Mouse (Mus musculus): ENCODE results near the gene Syk.

Gene Syk

DNA sequence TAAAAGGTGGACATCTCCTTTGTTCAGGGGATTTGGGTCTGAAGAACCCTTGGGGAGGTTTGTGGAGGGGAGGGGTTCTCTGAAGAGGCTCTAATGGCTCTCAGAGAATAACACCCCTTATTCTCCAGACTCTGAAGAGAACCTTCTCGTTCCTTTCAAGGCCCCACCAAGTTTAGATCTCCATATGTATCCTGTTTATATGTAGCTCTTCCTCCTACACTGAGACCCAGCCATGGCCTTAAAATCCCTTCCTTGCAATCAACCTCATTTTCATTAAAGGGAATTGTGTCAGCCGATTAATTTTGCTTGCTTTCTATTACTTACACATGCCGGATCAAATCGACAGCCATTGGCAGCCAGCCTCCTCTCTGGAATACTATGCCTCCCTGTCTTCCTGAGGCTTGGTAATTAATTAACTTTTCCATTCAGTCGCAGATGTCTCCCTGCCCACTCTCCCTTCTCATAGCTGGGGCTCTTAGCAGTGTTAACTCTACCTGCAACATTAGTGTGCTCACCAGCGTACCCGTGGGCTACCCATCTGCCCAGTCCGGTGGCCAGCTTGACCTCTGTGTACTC, 13.7 kb upstream of the Syk start:
- no peak for DNase-seq

DNA sequence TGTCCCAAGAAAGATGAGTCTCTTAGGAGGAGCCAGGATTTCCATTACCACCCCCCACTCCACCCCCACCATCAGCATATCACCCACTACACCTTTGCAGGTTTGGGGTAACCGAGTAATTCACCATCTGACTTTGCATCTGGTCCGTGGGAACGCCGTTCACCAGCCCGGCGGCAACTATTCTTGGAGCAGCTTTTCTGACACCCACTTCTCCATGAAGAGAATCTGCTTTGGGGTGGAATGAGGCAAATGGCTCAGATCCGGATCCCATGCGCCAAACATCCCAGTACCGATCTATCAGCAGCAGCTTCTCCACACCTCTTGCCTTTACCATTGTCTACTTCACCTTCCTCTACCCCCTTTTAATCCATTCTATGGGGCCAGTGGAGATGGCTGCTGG, 12.7 kb upstream of the Syk start:
- DNase-seq = no peak

DNA sequence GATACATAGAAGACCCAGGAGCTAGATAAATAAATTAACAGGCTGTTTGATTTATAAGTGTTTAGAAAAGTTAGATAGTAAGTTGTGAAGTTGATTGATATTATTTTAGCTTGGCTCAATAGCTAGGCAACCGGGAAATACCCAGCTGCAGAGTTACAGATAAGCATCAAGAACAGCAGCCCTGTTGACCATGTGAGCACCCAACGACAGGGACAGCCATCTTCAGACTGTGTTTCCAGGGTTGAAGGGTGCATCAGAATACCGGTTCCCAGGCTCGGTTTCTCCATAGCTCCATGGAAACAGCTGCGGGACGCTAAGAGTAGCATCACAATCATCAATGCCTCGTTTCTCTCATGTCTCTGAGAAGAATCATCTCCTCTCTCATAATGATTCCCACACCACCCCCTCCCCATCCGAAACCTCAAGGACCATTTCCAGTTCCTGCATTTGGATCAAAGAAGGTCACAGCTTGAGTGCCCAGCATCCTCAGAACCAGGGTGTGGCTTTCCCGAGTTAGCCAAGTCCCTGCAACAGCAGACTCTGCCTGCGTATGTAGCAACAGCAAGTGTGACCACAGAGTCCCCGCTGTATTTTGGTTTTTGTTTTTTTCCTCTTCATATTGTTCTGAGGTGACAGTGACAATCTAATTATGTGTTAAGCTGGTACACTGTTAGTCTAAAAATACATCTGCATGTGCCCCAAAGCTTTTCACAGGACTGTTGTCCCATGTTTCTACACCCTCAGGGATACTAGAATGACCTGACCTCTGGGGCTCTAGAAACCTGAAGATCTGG, 11.2 kb upstream of the Syk start:
- DNase-seq = no peak

DNA sequence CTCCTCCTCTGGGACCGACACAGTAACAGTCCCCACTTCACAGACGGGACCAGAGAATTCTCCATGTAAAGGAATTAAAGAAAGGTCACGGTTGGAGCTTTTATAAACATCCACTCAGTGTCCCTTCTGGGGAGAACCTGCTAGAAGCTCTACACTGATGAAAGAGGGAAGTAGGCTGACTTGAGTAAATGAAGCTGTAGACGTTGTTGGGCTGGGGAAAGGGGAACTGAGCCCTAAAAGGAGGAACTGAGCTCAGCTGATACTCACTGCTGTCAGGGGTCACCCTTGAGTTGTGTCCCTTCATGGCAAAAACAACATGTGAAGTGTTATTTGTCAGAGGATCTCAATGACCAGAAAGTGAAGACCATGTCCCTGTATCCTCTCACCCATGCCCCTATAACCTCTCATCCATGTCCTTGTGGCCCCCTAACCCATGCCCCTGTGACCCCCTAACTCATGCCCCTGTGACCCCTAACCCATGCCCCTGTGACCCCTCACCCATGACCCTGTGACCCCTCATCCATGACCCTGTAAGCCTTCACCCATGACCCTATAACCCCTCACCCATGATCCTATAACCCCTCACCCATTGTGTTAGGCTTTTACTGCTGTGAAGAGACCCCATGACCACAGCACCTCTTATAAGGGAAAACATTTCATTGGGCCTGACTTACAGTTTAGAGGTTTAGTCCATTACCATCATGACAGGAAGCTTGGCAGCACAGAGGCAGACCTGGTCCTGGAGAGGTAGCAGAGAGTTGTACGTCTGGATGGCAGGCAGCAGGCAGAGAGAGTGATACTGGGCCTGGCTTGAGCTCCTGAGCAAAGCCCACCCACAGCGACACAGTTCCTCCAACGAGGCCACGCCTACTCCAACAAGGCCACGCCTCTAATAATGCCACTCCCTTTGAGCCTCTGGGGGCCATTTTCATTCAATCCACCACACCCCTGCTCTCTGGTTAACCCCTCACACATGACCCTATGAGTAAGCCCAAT, 10.2 kb upstream of the Syk start:
- DNase-seq = no peak

DNA sequence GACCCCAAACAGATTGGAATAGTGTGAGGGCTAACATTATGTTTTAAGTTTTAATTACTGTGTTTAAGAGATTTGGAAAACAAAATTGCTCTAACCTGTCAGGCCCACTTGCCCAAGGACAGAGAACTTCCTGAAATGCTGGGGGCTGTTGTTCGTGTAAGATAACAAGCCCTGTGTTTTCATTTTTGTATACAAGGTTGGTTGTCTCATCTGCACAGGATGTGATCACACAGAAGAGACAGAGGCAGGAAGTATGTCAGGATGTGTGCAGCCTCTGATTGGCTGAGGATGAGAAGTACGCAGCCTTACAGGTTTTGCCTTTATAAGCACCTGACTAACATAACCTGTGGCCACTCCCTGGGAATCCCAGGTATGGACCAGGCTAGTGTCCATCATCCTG, 8.7 kb upstream of the Syk start:
- DNase-seq = no peak

DNA sequence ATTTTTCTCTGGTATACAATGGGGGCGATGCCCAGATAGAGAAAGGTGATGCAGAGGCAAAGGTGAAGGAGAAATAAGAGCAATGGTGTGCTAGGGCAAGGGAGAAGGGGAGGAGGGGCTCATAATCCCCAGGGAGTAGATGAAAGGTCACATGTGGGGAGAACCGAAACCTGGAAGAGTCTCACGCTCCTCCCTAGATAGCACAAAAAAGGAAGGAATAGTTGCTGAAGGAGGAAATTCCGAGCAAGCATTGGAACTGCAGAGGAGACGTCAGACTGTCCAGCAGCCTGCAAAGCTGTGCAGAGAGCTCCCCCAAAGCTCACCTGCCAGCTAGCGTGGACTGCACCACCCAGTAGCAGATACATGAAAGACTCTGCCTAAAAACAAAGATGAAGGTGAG, 7.5 kb upstream of the Syk start:
- DNase-seq = no peak

DNA sequence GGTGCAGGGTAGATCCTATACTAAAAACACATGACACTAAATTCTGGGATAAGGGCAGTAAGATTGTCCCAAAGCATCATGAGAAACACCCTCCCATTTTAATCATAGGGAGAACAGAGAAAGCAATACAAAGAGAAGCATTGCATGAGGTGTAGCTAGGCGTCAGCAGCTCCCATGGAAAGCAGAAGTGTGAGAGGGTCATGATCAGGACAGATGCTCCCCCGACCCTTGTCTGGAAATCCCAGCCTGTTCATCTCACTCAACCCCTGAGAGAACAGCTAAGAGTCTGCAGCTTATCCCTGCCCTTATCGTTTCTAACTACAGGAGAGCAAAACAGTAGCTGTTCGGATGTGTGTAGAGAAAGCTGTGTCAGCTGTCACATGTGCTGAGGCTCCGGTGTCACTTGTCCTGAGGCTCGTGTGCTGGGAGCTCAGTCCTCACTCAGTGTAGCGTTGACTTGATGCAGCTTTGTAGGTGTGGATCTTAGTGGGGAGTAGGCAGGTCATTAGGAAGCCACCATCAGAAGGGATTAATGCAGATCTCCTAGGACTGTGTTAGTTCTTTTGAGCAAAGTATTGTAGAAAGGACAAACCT, 6.9 kb upstream of the Syk start:
- DNase-seq = no peak

DNA sequence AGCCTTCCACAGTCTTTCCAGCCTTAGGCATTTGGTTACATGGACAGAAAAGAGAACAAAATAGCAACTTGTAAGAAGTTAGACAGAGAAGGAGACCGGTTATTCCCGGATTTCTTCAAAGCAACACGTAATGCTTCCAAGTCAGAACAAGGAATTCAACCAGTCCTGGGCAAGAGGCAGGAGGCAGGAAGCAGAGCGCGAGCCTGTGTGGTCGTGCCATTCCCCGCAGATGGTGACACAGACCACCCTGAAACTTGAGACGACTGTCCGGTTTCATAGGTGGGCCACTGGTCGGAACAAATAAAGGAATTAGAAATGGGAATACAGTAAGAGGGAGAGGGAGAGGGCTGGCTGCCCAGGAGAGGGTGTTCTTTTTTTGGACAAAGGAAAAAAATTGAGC, 6.1 kb upstream of the Syk start:
- no peak for DNase-seq

DNA sequence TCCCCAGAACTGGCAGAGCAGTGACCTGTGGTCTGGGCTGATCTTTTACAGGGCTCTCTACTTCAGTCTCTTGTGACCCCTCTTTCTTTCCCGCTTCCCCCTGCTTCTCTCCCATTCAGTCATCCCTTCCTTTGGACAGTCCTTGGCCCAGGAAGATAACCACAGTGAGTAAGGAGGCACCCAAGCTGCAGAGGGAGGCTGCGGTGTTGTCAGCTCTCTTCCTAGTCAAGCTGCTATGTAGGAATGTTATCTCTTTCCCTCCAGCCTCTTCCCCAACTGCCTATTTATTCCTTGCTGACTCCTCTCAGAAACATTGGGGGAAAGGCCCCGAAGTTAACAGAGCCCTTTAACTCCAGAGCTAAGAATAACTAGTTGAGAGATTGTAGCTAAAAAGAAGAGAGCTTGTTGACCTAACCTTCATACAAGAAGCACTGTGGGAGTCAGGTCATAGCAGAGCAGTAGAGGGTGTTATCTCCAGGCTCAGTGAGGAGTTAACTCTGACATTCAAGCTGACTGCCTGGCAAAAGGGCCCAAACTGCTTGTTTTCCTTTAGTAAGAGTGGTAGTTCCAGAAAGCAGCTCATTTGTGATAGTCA, 5.5 kb upstream of the Syk start:
- no peak for DNase-seq

DNA sequence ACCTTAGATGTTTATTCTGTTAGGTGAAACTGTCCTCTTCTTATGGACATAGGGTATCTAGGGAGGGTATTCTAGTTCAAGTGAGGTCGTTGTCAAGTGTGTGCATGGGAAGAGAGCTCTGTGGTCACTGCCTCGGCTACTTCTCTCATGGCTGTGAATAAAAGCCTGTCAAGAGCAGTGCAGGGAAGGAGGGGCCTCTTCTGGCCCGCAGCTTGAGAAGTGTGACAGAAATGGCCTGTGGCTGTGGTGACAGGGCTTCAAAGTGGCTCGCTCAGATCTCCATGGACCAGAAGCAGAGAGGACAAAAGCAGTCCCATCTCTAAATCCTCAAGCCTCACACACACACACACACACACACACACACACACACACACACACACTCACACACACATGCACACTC, 5.0 kb upstream of the Syk start:
- DNase-seq = no peak

DNA sequence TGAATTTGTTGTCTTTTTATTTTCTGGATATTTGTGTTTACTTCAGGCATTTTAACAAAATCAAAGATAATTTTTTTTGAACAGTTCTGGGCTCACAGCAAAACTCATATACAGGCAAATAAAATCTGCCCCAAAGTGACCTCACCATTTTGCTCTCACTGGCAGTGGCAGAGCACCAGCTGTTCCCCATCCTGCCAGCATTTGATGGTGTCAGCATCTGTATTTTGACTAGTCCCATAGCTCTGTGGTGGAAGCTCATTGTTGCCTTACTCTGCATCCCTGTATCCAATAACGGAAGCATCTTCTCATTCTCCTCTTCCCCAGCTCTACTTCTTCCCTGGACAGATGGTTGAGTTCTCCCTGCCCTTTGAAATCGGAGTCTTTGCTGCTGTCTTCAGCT, 4.2 kb upstream of the Syk start:
- DNase-seq = no peak

DNA sequence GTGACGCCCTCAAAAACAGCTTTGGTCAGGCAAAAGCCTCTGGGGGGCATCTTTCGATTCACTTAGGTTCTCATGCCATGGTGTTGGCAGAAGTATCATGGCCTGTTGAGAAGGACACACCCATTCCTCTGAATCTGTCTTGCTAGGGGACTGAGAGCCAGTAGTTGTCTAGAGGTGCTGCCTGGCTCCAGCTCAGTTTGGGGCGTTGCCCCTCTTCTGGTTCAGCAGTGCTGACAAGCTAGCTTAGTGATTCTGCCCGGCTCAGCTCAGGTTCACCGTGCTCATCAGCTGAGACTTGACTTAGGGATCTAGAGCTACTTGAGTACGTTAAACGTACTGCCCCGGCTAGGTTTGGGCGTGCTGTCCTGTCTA, 481 bp upstream of the Syk start:
- no peak for DNase-seq

DNA sequence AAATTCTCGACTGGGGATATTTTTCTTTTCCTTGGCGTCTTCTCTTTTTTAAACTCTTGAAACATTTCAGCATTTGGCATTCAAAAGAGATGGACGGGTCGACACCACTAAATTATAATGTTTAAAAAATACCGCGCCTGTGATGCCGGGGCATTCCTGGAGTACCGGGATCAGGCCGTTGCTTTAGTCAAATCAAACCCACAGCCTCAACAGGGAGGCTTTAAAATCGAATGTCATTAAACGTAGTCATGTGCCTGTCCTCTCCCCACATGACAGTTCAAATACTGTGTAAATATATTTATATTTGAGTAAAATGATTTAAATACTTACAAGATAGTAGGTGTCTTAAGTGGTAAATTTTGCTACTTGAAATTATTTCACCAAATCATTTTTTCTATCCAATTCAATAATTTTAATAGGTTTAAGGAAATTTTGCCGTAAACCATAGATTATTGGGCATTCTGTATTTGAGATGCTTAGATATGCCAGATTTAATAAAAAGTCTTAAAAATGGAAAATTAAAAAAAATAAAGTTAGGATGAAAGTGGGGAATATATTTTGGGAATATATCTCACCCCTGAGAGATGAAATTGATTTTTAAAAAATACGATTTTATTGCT, 1.1 kb downstream of the Syk start:
- no peak for DNase-seq

DNA sequence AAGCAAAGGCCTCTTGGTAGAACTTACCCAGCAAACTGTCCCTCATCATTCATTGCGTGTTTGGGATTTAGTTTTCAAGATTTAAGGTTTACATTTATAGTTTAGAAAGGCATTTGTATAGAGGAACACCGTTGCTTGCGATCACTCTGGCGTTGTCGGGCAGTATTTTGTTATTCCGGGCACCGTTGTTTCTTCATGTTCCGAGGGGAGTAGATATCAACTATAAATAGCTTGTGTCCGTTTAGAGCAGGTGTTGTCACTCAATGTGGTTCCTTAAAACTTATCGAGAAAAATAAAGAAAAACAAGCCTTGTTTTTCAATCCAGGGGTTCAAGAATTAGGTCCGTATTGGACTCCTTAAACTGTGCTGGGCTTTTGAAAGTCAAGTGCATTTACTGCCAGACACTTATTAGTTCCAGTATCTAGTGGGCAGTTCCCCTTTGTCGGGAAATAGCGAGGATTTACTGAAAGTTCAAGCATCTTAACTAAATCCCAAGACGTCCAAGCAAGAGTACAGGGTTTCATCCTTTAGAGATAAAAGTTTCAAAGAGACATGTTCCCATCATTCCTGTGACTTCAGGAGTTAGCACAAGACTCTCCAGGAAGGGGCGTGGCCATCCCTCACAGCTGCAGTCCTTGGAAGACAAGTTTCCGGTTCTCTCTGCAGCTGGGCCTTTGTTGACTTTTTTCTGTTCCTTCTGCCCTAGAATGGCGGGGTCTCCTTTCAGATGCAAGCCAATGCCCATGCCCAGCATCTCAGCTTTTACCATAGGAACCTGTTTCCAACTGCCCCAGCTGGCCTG, 1.9 kb downstream of the Syk start:
- DNase-seq = peak in 1 of 2 experiments; percentile 32

DNA sequence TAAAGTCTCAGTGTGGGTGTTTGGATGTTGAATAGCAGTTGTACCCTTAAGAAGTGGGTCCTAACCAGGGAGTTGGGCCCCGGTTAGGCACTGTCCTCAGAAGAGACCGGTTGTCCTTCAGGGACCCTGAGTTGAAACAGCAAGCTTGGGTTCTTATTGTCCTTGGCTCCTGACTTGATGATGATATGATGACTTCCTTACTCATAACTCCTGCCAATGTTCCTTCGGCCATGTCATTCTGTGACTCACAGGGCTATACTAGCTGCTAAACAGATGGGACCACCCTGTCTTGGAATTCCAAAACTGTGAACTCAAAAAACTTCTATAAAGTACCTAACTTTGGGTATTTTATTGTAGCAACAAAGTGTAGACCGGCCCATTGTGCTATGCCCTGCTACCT, 4.8 kb downstream of the Syk start:
- DNase-seq = peak in 1 of 2 experiments; percentile 2

DNA sequence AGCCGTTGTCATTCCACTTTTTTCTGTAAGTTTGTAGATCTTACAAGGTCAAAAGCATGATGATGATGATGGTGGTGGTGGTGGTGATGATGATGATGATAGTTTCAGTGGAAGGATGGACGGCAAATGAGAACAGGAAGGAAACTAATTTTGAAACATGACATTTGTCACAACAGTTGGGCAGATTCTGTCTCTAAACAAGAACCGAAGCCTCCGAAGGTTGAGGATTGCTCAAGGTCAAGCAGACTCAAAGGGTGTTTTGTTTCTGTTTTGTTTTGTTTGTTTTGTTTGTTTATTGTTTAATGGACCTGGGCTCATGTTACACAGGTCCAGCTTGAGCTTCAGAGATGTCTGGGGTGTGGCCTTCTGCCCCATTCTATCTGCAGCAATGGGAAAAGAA, 6.1 kb downstream of the Syk start:
- no peak for DNase-seq

DNA sequence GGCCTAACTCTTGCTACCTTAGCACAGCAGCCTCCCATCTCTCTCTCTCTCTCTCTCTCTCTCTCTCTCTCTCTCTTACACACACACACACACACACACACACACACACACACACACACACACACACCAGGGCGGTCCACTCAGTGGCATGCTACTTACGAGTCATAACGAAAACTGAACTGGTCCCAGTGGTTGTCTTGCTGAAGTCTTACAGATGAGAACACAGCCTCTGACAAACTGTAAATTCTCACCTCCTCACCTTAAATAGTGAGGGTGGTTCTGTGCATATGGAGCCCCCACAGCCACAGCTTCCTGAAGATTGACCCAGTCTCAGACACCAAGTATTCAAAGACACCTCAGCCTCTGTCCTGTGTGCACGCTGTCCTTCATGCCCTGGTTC, 8.9 kb downstream of the Syk start:
- DNase-seq = no peak

DNA sequence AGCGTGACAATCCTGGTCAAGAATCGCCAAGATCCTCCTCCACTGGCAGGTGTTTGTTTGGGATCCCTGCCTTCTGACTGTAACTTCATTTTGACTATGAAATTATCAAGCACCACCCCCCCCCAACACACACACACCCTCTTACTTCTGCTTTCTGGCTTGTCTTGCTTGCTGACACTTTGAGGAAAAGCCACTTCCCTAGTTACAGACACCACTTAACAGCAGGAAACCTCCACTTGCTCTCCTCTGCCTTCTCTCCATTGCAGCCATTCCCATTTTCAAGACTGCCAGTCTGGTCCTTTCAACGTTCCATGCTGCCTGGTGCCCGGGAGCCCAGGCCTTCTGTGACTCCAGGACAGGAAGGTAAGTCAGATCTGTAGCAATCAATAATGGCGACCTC, 13.7 kb downstream of the Syk start:
- no peak for DNase-seq

DNA sequence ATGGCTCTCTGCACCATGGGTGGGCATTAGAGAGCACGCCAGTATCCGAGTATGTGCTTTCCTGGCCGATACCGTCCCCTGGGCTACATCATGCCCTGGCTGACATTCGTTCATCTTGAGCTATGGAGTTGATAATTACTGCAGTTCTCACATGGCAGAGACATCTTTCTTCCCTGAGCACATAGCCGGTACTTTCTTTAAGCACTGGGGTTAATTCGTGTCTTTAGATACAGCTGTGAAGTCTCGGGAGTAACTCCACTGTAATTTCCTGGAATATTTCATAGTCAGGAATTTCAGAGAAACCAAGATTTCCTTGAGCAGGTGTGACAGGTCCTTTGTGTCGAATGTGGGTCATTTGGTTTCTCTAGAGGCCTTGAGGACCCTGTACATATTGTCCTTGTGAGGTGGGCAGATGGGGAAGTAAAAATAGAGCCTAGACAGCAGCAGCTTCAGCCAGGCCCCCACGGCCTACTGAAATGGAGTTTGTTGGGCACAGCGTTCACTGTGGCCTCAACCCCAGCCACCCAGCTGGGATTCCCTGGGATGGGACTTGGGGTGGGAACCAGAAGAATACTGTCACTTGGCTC, 14.2 kb downstream of the Syk start:
- no peak for DNase-seq

DNA sequence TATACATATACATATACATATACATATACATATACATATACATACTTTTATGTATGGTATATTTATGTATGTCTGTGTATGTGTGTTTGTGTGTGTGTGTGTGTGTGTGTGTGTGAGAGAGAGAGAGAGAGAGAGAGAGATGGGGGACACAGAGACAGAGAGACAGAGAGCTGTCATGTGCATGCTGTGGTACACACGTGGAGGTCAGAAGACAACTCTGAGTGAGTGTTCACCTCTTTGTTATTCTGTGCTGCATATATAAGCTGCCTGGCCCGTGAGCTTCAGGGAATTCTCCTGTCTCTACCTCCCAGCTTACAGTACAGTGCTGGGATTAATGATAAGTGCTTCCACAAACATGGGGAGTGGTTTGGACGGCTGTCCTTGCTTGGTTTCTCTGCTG, 15.3 kb downstream of the Syk start:
- DNase-seq = no peak

DNA sequence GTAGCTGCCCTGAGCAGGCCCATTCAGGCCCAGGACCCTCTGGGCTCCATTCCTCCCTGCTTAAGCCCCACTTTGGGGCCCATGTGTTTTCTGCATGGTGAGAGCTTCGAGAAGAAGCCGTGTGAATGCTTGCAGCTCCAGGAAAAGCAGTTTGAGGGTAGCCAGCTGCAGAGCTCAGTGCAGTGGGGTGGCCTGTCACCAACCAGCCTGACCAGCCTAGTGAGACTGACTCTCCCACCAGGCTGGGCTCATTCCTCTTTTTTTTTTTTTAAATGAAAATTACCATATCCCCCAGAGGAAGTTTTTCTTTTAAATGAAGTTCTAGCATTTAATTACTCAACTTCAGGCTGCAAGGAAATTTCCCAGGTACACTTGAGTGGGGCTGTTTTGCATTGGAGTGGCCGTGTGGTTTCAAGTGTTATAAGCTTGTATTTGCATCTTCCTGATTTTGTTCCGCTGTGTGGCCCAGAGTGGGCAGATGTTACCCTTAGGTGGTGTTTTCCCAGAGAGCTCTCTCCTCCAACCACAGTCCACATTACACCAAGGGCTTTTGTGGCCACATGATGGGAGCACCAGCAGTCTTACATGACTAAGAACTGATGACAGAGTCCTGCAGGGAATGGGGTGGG, 17.2 kb downstream of the Syk start:
- DNase-seq = no peak

All from kidney, postnatal 25 days (tissue).